Mouse (Mus musculus) layer of hippocampus, postnatal 10 days (tissue): Measurements from ENCODE around the gene Cmip. TPM values are rescaled to one million over a fixed set of nuclear protein-coding genes. Genes with fewer than 3 reads are reported as not detected.

Source experiments
- DNase-seq, 2 experiments: peaks; one replicate each; pipeline ENCODE4 v3.0.0; 2021; ENCODE audit warnings: low spot score in 2 of 2
- total RNA-seq, 2 experiments: library from RNA; stranded (reverse); gene quantifications; 2 replicates each; pipeline ENCODE4 v1.2.3; 2021

Cmip gene
- total RNA-seq, 2 experiments from 2014 or later: 338 to 353 TPM

- peak; percentile 92 to 97 for DNase-seq
Measured at GRCm38 (mm10) chr8:117256292-117256938, 449 bp upstream of the Cmip start.

GRCm38 (mm10) chr8:117257821-117258575 is 1.1 kb downstream of the Cmip start:
- DNase-seq: peak in 1 of 2 experiments; percentile 38

- peak in 1 of 2 experiments; percentile 28 for DNase-seq
Measured at GRCm38 (mm10) chr8:117258576-117259040, 1.7 kb downstream of the Cmip start.

- DNase-seq: peak in 1 of 2 experiments; percentile 32
Measured at GRCm38 (mm10) chr8:117259431-117260001, 2.7 kb downstream of the Cmip start.

- DNase-seq: no peak
Measured at GRCm38 (mm10) chr8:117260234-117260929, 3.5 kb downstream of the Cmip start.

- no peak for DNase-seq
Measured at GRCm38 (mm10) chr8:117260930-117261475, 4.1 kb downstream of the Cmip start.

GRCm38 (mm10) chr8:117261702-117262101 is 4.8 kb downstream of the Cmip start:
- DNase-seq: no peak

- no peak for DNase-seq
Measured at GRCm38 (mm10) chr8:117262685-117263084, 5.8 kb downstream of the Cmip start.

GRCm38 (mm10) chr8:117263442-117263841 is 6.6 kb downstream of the Cmip start:
- no peak for DNase-seq

GRCm38 (mm10) chr8:117265079-117265478 is 8.2 kb downstream of the Cmip start:
- DNase-seq: no peak

GRCm38 (mm10) chr8:117267403-117268129 is 10.7 kb downstream of the Cmip start:
- DNase-seq: no peak

GRCm38 (mm10) chr8:117278234-117278633 is 21.4 kb downstream of the Cmip start:
- no peak for DNase-seq

GRCm38 (mm10) chr8:117278668-117279132 is 21.8 kb downstream of the Cmip start:
- peak; percentile 41 to 55 for DNase-seq

GRCm38 (mm10) chr8:117280488-117280887 is 23.6 kb downstream of the Cmip start:
- no peak for DNase-seq

GRCm38 (mm10) chr8:117281676-117282075 is 24.8 kb downstream of the Cmip start:
- DNase-seq: no peak

GRCm38 (mm10) chr8:117282141-117282950 is 25.5 kb downstream of the Cmip start:
- no peak for DNase-seq

- DNase-seq: no peak
Measured at GRCm38 (mm10) chr8:117284768-117285484, 28.1 kb downstream of the Cmip start.

GRCm38 (mm10) chr8:117287966-117288365 is 31.1 kb downstream of the Cmip start:
- DNase-seq: no peak

- DNase-seq: no peak
Measured at GRCm38 (mm10) chr8:117289016-117289415, 32.2 kb downstream of the Cmip start.
